Mouse (Mus musculus): ENCODE measurements around the gene Cnn2.
"Not testable (repeated sequence)": the region's sequence is repeated elsewhere in the genome, so short reads cannot be mapped to it uniquely, and the experiment has no call there.

Gene Cnn2

DNA sequence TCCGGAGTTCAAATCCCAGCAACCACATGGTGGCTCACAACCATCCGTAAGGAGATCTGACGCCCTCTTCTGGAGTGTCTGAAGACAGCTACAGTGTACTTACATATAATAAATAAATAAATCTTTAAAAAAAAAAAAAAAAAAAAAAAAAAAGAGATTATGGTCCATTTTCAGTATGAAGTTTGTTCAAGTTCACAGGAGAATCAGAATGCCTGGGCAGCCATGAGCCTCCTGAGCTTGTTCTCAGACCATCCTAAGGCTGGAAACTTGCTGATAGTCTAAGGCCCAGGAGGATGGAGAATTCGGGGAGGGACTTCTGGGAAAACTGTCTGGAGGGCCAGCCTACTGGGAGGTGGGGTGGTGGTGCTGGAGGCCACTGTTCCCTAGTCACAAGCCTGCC is 57.0 kb downstream of the Cnn2 start:
- DNase-seq = not testable (repeated sequence)
